Mouse (Mus musculus) embryo, embryonic 9.5 days (tissue): ENCODE results near the gene Zeb2.

Experiments
- DNase-seq: peaks from one replicate; pipeline ENCODE4 v3.0.0-alpha.2; 2017; ENCODE audit errors: extremely low spot score

The Zeb2 gene

DNA sequence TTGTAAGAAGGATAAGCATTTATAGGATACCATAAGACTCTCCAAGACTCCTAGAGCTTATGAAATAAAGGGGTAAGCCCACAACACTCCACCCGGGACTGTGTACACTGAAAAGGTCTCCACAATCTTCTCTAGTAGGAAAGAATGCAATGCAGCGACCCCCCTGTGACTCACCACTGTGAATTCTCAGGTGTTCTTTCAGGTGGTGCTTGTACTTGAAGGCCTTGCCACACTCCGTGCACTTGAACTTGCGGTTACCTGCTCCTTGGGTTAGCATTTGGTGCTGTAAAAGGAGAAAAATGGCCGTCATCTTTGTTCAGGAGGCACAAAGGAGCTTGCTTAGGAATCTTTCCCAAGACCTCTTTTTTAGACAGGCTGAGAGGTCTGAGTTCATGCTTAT, 118.5 kb downstream of the Zeb2 start:
- DNase-seq: no peak

DNA sequence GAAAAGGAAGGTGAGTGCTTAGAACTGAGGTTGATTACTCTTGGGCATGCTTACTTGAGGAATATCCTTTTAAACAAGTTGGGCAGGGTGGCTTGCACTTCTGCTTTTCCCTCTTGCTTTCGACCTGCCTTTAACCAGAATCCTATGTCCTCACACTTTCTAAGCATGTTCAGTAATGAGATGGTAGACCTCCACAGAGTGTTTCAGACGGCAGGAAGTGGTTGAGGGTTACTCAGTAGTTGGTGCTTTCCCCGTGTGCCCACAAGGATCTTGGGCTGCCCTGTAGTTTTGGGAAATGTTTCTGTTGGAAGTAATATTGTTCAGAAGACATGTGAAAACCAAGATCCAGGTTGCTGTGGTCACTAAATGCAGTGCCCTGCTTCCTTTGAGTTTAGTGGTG, 135.5 kb downstream of the Zeb2 start:
- no peak for DNase-seq

GRCm38 (mm10) chr2:44979042-44979721, 138.0 kb downstream of the Zeb2 start:
- DNase-seq: peak; percentile 21

DNA sequence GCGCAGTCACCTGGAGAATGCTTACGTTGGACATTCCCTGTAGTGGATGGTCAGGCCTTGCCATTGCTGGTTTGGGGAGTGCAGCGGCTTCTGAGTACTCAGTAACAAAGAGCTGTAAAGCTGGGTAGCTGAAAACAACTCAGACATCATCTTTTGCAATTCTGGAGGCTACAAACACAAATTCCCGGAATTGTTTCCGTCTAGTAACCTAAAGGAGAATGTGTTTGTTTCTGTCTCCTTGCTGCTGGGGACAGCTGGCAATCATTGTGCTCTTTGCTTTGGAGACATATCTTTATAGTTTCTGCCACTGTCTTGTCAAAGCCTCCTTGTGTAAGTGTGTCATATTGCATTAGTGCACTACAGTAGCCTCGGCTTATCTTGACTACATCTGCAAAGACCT, 139.2 kb downstream of the Zeb2 start:
- no peak for DNase-seq

DNA sequence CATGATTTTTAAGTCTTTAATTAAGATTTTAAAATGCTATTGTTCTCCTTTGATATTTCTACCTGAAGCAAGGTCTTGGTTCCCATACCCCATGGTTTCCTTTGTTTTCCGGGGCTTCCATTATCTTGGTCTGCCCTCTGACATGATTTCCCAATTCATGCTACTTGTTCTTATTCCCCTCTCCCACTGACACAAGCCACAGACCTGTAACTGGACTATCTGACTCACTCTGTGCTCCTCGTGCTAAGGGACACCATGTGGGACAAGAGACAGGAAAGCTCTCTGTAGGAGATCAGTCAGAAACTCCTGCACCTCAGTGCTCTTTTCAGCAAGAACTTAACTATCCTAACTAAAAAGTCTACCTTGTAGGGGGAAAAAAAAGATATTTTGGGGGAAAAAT, 139.6 kb downstream of the Zeb2 start:
- no peak for DNase-seq

GRCm38 (mm10) chr2:44977051-44977450, 140.1 kb downstream of the Zeb2 start:
- no peak for DNase-seq

GRCm38 (mm10) chr2:44976484-44976883, 140.7 kb downstream of the Zeb2 start:
- no peak for DNase-seq

GRCm38 (mm10) chr2:44973828-44974227, 143.4 kb downstream of the Zeb2 start:
- DNase-seq: no peak

DNA sequence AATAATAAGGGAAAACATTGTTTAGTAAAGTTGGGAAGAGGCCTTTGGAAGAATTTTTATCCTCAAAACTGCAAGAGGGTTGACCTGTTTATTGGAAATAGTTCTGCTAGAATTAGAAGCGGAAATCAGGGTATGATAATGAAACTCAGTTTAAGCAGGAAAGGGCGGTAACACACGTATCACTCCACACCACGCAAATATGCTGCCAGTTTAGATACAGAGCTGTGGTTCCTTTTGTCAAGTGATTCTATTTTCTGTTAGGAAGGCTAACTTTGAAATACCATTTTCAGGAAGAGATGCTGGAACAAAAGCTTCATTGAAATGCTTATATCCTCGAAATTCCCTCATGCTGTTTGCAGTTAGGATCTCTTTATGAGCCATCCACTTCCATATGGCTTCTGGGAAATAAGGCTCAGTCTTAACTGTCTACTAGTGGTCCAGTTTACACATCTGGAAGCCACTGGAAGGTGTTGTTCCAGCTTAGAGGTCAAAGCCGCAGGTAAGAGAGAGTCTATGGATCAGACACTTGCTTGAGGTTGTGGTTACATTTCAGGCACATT, 147.0 kb downstream of the Zeb2 start:
- no peak for DNase-seq

DNA sequence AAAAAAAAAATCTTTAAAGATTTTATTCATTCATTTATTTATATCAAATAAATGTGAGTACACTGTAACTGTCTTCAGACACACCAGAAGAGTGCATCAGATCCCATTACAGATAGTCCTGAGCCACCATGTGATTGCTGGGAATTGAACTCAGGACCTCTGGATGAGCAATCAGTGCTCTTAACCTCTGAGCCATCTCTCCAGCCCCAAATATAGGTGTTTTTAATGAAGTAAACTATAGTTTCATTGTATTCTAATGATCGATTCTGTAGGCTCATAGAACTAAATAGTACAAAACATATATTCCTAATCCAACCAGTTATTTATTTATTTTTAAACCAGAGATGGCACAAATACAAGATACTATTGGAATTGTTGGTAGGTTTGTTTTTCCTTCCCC, 147.6 kb downstream of the Zeb2 start:
- DNase-seq: no peak

DNA sequence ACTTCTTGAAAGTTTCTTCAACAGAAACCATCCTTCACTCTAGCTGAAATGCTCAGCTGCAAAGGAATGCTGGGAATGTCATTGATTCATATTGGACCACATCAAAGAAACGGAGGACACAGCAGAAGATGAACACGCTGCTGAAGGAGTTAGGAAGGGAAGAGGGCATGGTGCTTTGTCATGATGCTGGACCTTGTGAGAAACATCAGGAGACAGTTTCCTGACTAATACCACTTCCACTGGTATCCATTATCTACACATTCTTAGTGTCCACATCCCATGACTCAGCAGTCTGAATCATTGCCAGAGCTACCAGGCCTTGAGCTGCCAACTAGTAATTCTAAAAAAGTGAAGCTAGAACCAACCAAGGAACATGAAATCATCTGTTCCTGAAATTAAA, 148.0 kb downstream of the Zeb2 start:
- DNase-seq: no peak

GRCm38 (mm10) chr2:44965834-44966555, 151.2 kb downstream of the Zeb2 start:
- no peak for DNase-seq

DNA sequence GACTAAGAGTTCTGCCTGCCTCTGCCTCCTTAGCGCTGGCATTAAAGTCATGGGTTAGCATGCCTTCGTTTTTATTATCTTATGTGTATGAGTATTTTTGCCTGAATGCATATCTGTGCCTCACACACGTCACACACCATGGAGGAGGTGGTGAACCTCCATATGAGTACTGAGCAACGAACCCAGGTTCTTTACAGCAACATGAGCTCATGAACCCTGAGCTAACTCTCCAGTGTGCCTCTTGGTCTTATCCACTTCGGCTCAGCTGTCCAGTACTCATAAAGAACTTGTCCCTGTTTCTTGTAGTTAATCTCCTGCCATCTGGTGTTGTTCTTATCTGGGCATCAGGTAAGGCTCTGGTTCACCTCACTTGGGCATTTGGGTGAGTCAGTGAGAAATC, 154.6 kb downstream of the Zeb2 start:
- no peak for DNase-seq

GRCm38 (mm10) chr2:44961192-44961591, 156.0 kb downstream of the Zeb2 start:
- no peak for DNase-seq

- no peak for DNase-seq
Measured at GRCm38 (mm10) chr2:44960561-44960960, 156.6 kb downstream of the Zeb2 start.

- no peak for DNase-seq
Measured at GRCm38 (mm10) chr2:44957329-44957797, 159.8 kb downstream of the Zeb2 start.

GRCm38 (mm10) chr2:44956232-44956631, 161.0 kb downstream of the Zeb2 start:
- DNase-seq: no peak

DNA sequence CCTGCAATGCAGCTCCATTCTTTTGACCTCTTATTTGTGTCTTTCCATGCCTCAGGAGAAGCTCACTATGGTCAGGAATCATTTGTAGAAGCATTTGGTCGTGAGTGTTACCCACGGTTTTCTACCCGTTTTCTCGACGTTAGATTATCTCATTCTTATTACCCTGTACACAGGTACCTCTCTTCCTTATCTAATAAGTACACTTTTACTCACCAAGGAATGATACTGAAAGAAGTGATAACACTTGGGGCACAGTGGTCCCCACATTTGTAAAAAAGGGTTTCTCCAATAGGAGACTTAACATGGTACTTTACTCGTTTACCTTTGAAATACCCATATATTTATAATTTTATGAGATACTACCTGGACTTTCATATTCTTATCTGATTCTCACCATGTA, 161.7 kb downstream of the Zeb2 start:
- DNase-seq: no peak

DNA sequence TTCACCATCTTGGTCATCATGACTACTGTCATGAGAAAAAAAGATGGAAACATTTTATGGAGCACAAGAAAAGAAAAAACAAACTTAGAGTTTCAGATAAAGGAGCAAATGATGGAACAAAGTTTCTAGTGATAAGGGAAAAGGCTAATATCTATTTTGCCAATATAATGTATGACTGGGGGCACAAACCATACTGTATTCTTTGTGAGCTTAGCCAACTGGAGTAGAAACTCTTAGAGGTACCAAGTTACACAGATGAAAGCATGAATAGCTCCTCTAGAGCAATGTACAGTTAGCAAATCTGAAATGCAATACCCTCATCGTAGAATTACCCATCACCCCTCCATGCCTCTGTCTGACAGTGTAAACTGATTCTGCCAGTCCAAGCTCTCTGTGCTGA, 163.0 kb downstream of the Zeb2 start:
- no peak for DNase-seq

DNA sequence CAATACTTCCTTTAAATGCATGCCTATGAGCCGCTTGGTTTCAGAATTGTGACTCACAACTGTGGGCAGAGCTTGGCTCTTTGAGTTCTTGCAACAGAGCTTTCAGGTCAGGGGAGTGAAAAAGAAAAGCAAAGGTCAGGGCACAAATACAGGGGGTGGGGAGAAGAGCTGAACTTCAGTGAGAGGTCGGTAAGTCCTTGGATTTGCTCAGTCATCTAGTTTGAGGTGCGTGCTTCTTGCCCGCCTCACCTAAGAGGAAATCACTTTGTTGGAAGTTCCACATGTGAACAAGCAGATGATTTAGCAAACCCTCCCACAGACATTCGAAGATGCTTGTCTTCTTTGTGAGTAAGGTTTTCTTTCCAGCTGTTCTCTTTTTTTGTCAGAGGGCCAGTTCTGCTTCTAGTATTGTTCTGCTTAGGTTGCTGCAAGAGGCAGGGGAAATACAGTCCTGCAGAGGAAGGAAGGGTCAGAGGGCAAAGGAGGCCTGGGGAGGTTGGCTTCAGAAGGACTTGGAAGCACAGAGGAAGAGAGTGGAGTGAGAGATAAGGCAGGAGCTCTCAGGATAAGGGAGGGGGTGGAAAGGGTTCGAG, 164.3 kb downstream of the Zeb2 start:
- DNase-seq: peak; percentile 69

- DNase-seq: no peak
Measured at GRCm38 (mm10) chr2:44951651-44952213, 165.5 kb downstream of the Zeb2 start.

- DNase-seq: no peak
Measured at GRCm38 (mm10) chr2:44944689-44945088, 172.5 kb downstream of the Zeb2 start.
